Mouse (Mus musculus) activated CD4-positive, CD25-positive, alpha-beta regulatory T cell (primary cell): ENCODE results near the gene Krtap14. TPM values are rescaled to one million over a fixed set of nuclear protein-coding genes. Genes with fewer than 3 reads are reported as not detected.

ENCODE experiments used
- polyA plus RNA-seq, 2 experiments: library from polyadenylated mRNA; unstranded; fragments of 100-300 nt; shearing (Covaris generic); gene quantifications; one replicate each; pipeline ENCODE4 v1.2.1; 2017

Krtap14 gene
- polyA plus RNA-seq, result not detected

DNA sequence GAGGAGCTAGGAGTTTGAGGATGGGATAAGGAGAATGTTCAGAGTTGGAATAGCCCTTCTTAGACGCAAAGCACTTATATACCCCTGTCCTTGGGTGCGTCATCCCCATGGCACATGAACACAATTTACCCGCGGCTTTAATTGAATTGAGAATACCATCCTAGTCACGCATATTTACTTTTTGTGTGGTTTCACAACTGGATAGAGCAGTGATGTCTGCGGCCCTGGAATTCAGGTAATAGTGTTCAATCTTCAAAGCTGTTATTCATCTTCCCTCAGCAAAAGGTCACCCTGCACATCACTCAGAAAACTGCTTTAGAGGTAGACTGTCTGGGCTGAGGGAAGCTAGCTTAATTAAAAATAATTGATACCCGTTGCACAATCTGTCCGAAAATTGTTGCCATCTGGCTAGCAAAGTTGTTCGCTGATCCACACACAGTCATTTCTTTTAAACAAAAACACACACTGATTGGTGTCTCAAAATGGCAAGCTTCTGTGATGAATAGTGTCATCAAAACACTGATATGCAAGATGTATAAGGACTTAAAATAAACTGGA is at the start of gene Krtap14:
TSS of gene Krtap14 (minus strand) at position 51 of the 558 bp plus-strand sequence.

GRCm38 (mm10) chr16:88874169-88874568 is 48.2 kb upstream of the Krtap14 start, which contains the start of gene Krtap19-2:
Gene Krtap19-2, minus strand, starts transcription at chr16:88874269.

DNA sequence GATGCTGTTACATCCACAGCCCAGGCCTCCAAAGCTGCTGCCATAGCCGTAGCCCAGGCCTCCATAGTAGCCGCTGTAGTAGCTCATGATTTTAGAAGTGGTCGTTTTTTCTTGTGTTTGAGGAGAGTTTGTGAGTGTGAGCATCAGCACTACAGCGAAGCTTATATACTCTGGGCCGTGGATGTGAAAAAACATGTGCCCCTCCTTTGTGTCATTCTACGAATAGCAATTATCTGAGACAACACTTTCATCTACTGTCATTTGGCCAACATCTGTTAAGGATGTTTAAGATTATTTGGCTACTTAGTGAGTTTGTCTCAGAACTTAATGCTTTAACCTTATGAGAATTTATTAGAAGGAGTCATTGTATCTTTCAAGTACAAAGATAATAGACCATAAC is 43.4 kb upstream of the Krtap14 start, which contains the start of gene Krtap19-1:
TSS of gene Krtap19-1 (minus strand) at position 101 of the 400 bp plus-strand sequence.

DNA sequence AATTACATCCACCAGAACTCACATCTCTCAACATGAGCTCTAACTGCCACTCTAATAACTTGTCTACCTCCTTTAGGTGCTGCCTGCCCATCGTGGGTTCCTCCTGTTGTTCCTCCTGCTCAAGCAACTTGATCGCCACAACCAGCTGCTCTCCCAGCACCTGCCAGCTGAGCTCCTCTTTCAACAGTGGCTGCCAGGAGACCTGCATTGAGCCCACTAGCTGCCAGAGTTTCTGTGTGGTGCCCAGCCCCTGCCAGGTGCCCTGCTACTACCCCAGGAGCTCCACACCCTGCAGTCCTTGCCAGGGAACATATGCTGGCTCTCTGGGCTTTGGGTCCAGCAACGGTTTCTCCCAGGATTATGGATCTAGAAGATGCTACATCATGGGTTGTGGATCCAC is 5.9 kb downstream of the Krtap14 start, which contains the start of gene Krtap15:
TSS of gene Krtap15 (plus strand) at position 150 of the 400 bp plus-strand sequence.

GRCm38 (mm10) chr16:88811827-88812226 is 14.1 kb downstream of the Krtap14 start, which contains the start of gene Gm20741:
Gene Gm20741, minus strand, starts transcription at chr16:88812220.

DNA sequence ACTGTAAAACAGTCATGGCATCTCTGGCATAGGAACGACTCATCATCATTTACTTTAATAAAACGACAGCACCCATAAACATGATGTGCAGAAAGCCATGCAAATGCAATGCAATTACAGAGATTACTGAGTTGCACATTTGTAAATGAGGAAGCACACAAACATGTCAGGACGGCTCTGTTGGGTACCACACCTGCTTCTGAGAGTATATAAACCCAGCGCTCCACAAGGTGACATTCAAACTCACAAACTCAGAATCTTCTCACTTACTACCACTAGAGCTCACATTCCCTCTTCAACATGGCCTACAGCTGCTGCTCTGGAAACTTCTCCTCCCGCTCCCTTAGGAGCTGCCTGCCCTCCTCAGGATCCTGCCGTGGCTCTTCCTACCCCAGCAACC is 48.3 kb downstream of the Krtap14 start, which contains the start of gene Gm5965:
TSS of gene Gm5965 (plus strand) at position 301 of the 400 bp plus-strand sequence.

GRCm38 (mm10) chr16:88774106-88774505 is 51.8 kb downstream of the Krtap14 start, which contains the start of gene 2310057N15Rik:
Gene 2310057N15Rik, minus strand, starts transcription at chr16:88774206.

Other genes starting within 250 kb of the Krtap14 start
- gene Krtap24-1, start 213.9 kb downstream of the Krtap14 start, polyA plus RNA-seq, result not detected
- gene 2310079G19Rik, start 198.5 kb downstream of the Krtap14 start, polyA plus RNA-seq, result not detected
- gene Krtap26-1, start 178.3 kb downstream of the Krtap14 start, polyA plus RNA-seq, result under 1 TPM in 1 of 2 experiments, not detected in 1; 0.18 TPM
- not detected for gene Krtap27-1, start 154.5 kb downstream of the Krtap14 start, polyA plus RNA-seq
- gene 2310061N02Rik, start 118.2 kb downstream of the Krtap14 start, polyA plus RNA-seq, result under 1 TPM in 1 of 2 experiments, not detected in 1; 0.37 TPM
- gene Krtap13-1, start 97.3 kb downstream of the Krtap14 start, polyA plus RNA-seq, result not detected
- gene Krtap13, start 74.5 kb downstream of the Krtap14 start, polyA plus RNA-seq, result not detected
- gene 2310034C09Rik, start 67.3 kb downstream of the Krtap14 start, polyA plus RNA-seq, result under 1 TPM in 1 of 2 experiments, not detected in 1; 0.37 TPM
- gene 2310057N15Rik, start 51.9 kb downstream of the Krtap14 start, polyA plus RNA-seq, result not detected
- gene Gm5965, start 48.2 kb downstream of the Krtap14 start, polyA plus RNA-seq, result not detected
- gene Gm20741, start 13.9 kb downstream of the Krtap14 start, polyA plus RNA-seq, result not detected
- gene Krtap15, start 5.9 kb downstream of the Krtap14 start, polyA plus RNA-seq, result not detected
- gene Krtap19-1, start 43.3 kb upstream of the Krtap14 start, polyA plus RNA-seq, result not detected
- gene Krtap19-2, start 48.1 kb upstream of the Krtap14 start, polyA plus RNA-seq, result not detected
- gene Krtap19-3, start 51.9 kb upstream of the Krtap14 start, polyA plus RNA-seq, result not detected
- not detected for gene Krtap19-4, start 58.9 kb upstream of the Krtap14 start, polyA plus RNA-seq
- not detected for gene Krtap19-5, start 70.3 kb upstream of the Krtap14 start, polyA plus RNA-seq
- gene Krtap19-9b, start 106.1 kb upstream of the Krtap14 start, polyA plus RNA-seq, result not detected
- gene Krtap16-3, start 136.7 kb upstream of the Krtap14 start, polyA plus RNA-seq, result not detected
- not detected for gene Krtap22-2, start 184.6 kb upstream of the Krtap14 start, polyA plus RNA-seq
- gene Gm10229, start 189.1 kb upstream of the Krtap14 start, polyA plus RNA-seq, result not detected
- gene Krtap6-1, start 205.6 kb upstream of the Krtap14 start, polyA plus RNA-seq, result not detected
- not detected for gene Gm10228, start 215.3 kb upstream of the Krtap14 start, polyA plus RNA-seq
- gene Krtap6-5, start 221.7 kb upstream of the Krtap14 start, polyA plus RNA-seq, result not detected
- not detected for gene 1110025L11Rik, start 237.9 kb upstream of the Krtap14 start, polyA plus RNA-seq